Comparison of ENCODE assay signal across 40 mouse cellular contexts in the genomic region with DNA sequence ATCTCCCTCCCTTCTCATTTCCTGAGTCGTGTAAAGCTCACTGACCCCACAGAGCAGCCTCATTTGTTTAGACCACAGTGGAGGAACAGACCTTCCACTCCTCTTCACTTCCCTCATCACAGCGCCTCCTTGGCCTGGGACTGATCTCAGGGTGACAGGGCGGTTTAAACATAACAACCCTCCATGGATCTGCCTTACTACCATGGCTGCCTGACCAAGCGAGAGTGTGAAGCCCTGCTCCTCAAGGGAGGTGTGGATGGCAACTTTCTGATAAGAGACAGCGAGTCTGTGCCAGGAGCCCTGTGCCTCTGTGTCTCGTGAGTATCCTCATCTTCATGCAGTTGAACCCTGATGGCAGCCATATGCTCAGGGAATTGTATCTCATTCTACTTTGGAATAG. TPM values are rescaled to one million over a fixed set of nuclear protein-coding genes. Genes with fewer than 3 reads are reported as not detected.
"Had no signal": no experiment of that assay in that cellular context is flagged by ENCODE, and none has a peak within 500 bp of the region (broad histone marks: within the 10 kb centered on the region; RNA-seq: fewer than 3 reads in every experiment).

TSS of gene Sh2d1b2 (plus strand) at position 62 of the 400 bp plus-strand sequence.

RNA-seq across cellular contexts. Expression of gene Sh2d1b2, which starts in this region (rescaled TPM):
- total RNA-seq: heart, postnatal 10 days; heart, postnatal 14 days; heart, postnatal 25 days; heart, postnatal 36 days; heart, postnatal 4 days; hematopoietic stem cell, adult 5-6 weeks; hindbrain, postnatal 0 days; layer of hippocampus, adult 18-20 months; layer of hippocampus, adult 2 months; layer of hippocampus, adult 8-10 months; layer of hippocampus, postnatal 10 days; layer of hippocampus, postnatal 14 days; layer of hippocampus, postnatal 25 days; layer of hippocampus, postnatal 36 days had no signal
- polyA plus RNA-seq: heart, embryonic 10.5 days; heart, embryonic 11.5 days; heart, embryonic 12.5 days; heart, embryonic 13.5 days; heart, embryonic 14.5 days; heart, embryonic 15.5 days; heart, embryonic 16.5 days; heart, postnatal 0 days; hindbrain, embryonic 10.5 days; hindbrain, embryonic 11.5 days; hindbrain, embryonic 12.5 days; hindbrain, embryonic 13.5 days; hindbrain, embryonic 14.5 days; hindbrain, embryonic 15.5 days; hindbrain, embryonic 16.5 days; hindbrain, postnatal 0 days; inflammation-experienced regulatory T-cells, adult 6 months; intestine, embryonic 14.5 days; intestine, embryonic 15.5 days; intestine, embryonic 16.5 days; intestine, postnatal 0 days; kidney, adult 2 months; kidney, embryonic 14.5 days; kidney, embryonic 15.5 days; kidney, embryonic 16.5 days; kidney, postnatal 0 days; large intestine, adult 2 months had no signal
